Mouse (Mus musculus) MEL (cell line): Measurements from ENCODE around the gene Epha4. TPM values are rescaled to one million over a fixed set of nuclear protein-coding genes. Genes with fewer than 3 reads are reported as not detected.

Experiments used
- DNase-seq: peaks from one replicate; pipeline ENCODE4 v3.0.0; 2011; ENCODE audit warnings: low read depth, low spot score
- H3K27ac ChIP-seq: 2 replicates; pipeline ENCODE4 v1.5.1; 2012; ENCODE audit warnings: low read depth, mild to moderate bottlenecking, control low read depth, low read length, moderate library complexity; ENCODE audit not compliant: control insufficient read depth
- H3K27me3 ChIP-seq, 2 experiments: fragments of 150-350 bp in 1 of 2; sonication (generic) in 1 of 2; 2 replicates each; pipeline ENCODE4 v1.6.1; 2012; ENCODE audit warnings: low read length in 2 of 2, mild to moderate bottlenecking in 2 of 2, improper control_type of control experiment in 1 of 2, moderate library complexity in 1 of 2; ENCODE audit not compliant: insufficient read depth in 2 of 2, control insufficient read depth in 1 of 2
- H3K36me3 ChIP-seq, 2 experiments: 2 replicates each; pipeline ENCODE4 v1.6.1; 2012 to 2014; ENCODE audit warnings: low read length in 2 of 2, improper control_type of control experiment in 1 of 2, inconsistent platforms in 1 of 2, mild to moderate bottlenecking in 1 of 2; ENCODE audit not compliant: insufficient read depth in 2 of 2, control insufficient read depth in 1 of 2
- H3K4me1 ChIP-seq, 2 experiments: fragments of 150-350 bp in 1 of 2; sonication (generic) in 1 of 2; 2 replicates each; pipeline ENCODE4 v1.6.1; 2012; ENCODE audit warnings: low read length in 2 of 2, improper control_type of control experiment in 1 of 2, mild to moderate bottlenecking in 1 of 2; ENCODE audit not compliant: insufficient read depth in 2 of 2, control insufficient read depth in 1 of 2
- H3K4me3 ChIP-seq, 2 experiments: fragments of 150-350 bp in 1 of 2; sonication (generic) in 1 of 2; 2 replicates each; pipeline ENCODE4 v1.5.1; 2012; ENCODE audit warnings: low read depth in 2 of 2, low read length in 2 of 2, mild to moderate bottlenecking in 2 of 2, moderate library complexity in 2 of 2, control low read depth in 1 of 2, improper control_type of control experiment in 1 of 2; ENCODE audit not compliant: control insufficient read depth in 1 of 2, insufficient read depth in 1 of 2
- H3K79me2 ChIP-seq: 2 replicates; pipeline ENCODE4 v1.6.1; 2012; ENCODE audit warnings: mild to moderate bottlenecking, low read length, moderate library complexity; ENCODE audit not compliant: control insufficient read depth, poor library complexity, insufficient read depth
- H3K9ac ChIP-seq: 2 replicates; pipeline ENCODE4 v1.6.1; 2012; ENCODE audit warnings: low read depth, mild to moderate bottlenecking, control low read depth, low read length, moderate library complexity; ENCODE audit not compliant: control insufficient read depth, poor library complexity, severe bottlenecking
- H3K9me3 ChIP-seq: fragments of 150-350 bp; sonication (generic); replicated peaks from 2 replicates; pipeline ENCODE4 v1.6.1; 2012; ENCODE audit warnings: mild to moderate bottlenecking, low read length, improper control_type of control experiment, moderate library complexity; ENCODE audit not compliant: insufficient read depth
- BHLHE40 ChIP-seq: IDR thresholded peaks from 2 replicates; pipeline ENCODE4 v1.6.1; 2012; ENCODE audit warnings: low read depth, mild to moderate bottlenecking, inconsistent platforms, low read length, improper control_type of control experiment, borderline replicate concordance
- CHD1 ChIP-seq: IDR thresholded peaks from 2 replicates; pipeline ENCODE4 v1.6.1; 2012; ENCODE audit warnings: low read depth, mild to moderate bottlenecking, inconsistent platforms, low read length, improper control_type of control experiment
- CHD2 ChIP-seq: IDR thresholded peaks from 2 replicates; pipeline ENCODE4 v1.6.1; 2011; ENCODE audit warnings: low read length, improper control_type of control experiment
- CTCF ChIP-seq, 3 experiments: IDR thresholded peaks in 2 of 3; conservative IDR thresholded peaks in 1 of 3; 2 replicates each; pipeline ENCODE4 v1.5.1; 2011 to 2012; ENCODE audit warnings: low read length in 3 of 3, low read depth in 2 of 3, mild to moderate bottlenecking in 2 of 3, improper control_type of control experiment in 1 of 3, inconsistent platforms in 1 of 3, mixed read lengths in 1 of 3, moderate library complexity in 1 of 3; ENCODE audit not compliant: control insufficient read depth in 1 of 3, insufficient read depth in 1 of 3, poor library complexity in 1 of 3, severe bottlenecking in 1 of 3
- ELF1 ChIP-seq: IDR thresholded peaks from 2 replicates; pipeline ENCODE4 v1.6.1; 2014; ENCODE audit warnings: low read depth, mild to moderate bottlenecking, inconsistent platforms, low read length, improper control_type of control experiment, moderate library complexity
- ETS1 ChIP-seq: IDR thresholded peaks from 2 replicates; pipeline ENCODE4 v1.6.1; 2012; ENCODE audit warnings: low read depth, mild to moderate bottlenecking, inconsistent platforms, low read length, improper control_type of control experiment, moderate library complexity
- GATA1 ChIP-seq: IDR thresholded peaks from 2 replicates; pipeline ENCODE4 v1.6.1; 2011; ENCODE audit warnings: low read depth, low read length, improper control_type of control experiment
- HCFC1 ChIP-seq: IDR thresholded peaks from 2 replicates; pipeline ENCODE4 v1.6.1; 2012; ENCODE audit warnings: low read depth, mild to moderate bottlenecking, inconsistent platforms, low read length, improper control_type of control experiment, moderate library complexity
- JUND ChIP-seq: IDR thresholded peaks from 2 replicates; pipeline ENCODE4 v1.6.1; 2011; ENCODE audit warnings: low read depth, mild to moderate bottlenecking, improper control_type of control experiment, low read length
- MEF2A ChIP-seq: IDR thresholded peaks from 2 replicates; pipeline ENCODE4 v1.6.1; 2014; ENCODE audit warnings: low read depth, mild to moderate bottlenecking, inconsistent platforms, low read length, improper control_type of control experiment; ENCODE audit not compliant: poor library complexity, insufficient replicate concordance, severe bottlenecking; ENCODE audit errors: extremely low read depth
- NRF1 ChIP-seq: IDR thresholded peaks from 2 replicates; pipeline ENCODE4 v1.6.1; 2014; ENCODE audit warnings: low read depth, mild to moderate bottlenecking, inconsistent platforms, low read length, improper control_type of control experiment, moderate library complexity; ENCODE audit not compliant: poor library complexity, insufficient read depth, severe bottlenecking
- POLR2AphosphoS2 ChIP-seq: IDR thresholded peaks from 2 replicates; pipeline ENCODE4 v1.6.1; 2011; ENCODE audit warnings: low read length, improper control_type of control experiment
- POLR2AphosphoS5 ChIP-seq: IDR thresholded peaks from 2 replicates; pipeline ENCODE4 v1.6.1; 2012; ENCODE audit warnings: low read depth, borderline replicate concordance, mild to moderate bottlenecking, inconsistent platforms, low read length, moderate library complexity, mixed read lengths
- RAD21 ChIP-seq: IDR thresholded peaks from 2 replicates; pipeline ENCODE4 v1.6.1; 2011; ENCODE audit warnings: mild to moderate bottlenecking, low read depth, low read length, improper control_type of control experiment
- TAL1 ChIP-seq: IDR thresholded peaks from 2 replicates; pipeline ENCODE4 v1.6.1; 2012; ENCODE audit warnings: mild to moderate bottlenecking, inconsistent platforms, low read length, moderate library complexity, mixed read lengths
- TCF12 ChIP-seq: IDR thresholded peaks from 2 replicates; pipeline ENCODE4 v1.6.1; 2014; ENCODE audit warnings: low read depth, mild to moderate bottlenecking, inconsistent platforms, low read length, improper control_type of control experiment, moderate library complexity
- ZMIZ1 ChIP-seq: IDR thresholded peaks from 2 replicates; pipeline ENCODE4 v1.6.1; 2012; ENCODE audit warnings: low read depth, mild to moderate bottlenecking, inconsistent platforms, low read length, improper control_type of control experiment, moderate library complexity
- ZNF384 ChIP-seq: IDR thresholded peaks from 2 replicates; pipeline ENCODE4 v1.6.1; 2012; ENCODE audit warnings: low read depth, mild to moderate bottlenecking, inconsistent platforms, low read length, improper control_type of control experiment
- polyA plus RNA-seq, 2 experiments: library from polyadenylated mRNA; stranded (reverse) in 1 of 2; unstranded in 1 of 2; fragments of >175 nt in 1 of 2; fragments of >200 nt in 1 of 2; gene quantifications; 2 replicates each; pipeline versions ENCODE4 v1.2.1 to v1.2.4; 2012; ENCODE audit warnings: low replicate concordance in 2 of 2, low read depth in 1 of 2; ENCODE audit not compliant: insufficient read length in 2 of 2, insufficient read depth in 1 of 2, missing spikeins in 1 of 2
- total RNA-seq: library from RNA; depleted of rRNA; stranded (reverse); fragments of 300-350 nt; gene quantifications from 2 replicates; pipeline ENCODE4 v1.2.3, GENCODE M21; 2012

The Epha4 gene
- total and polyA plus RNA-seq, 3 experiments, result not detected

GRCm38 (mm10) chr1:77336937-77337336, 178.0 kb downstream of the Epha4 start:
- TF ChIP-seq GATA1 (no peak), HCFC1 (no peak), MEF2A (no peak), ETS1 (no peak), CTCF (IDR thresholded peaks at IDR 0.05 in 2 of 3, conservative IDR thresholded peaks at IDR 0.05 in 1 of 3; ENCODE audit: control insufficient read depth in 1 of 3, insufficient read depth in 1 of 3, low read depth in 2 of 3, low read length in 3 of 3, poor library complexity in 1 of 3, severe bottlenecking in 1 of 3) (no peak), RAD21 (no peak), TAL1 (no peak), NRF1 (no peak), BHLHE40 (no peak), POLR2AphosphoS2 (no peak), ELF1 (no peak), ZNF384 (no peak), CHD1 (no peak), CHD2 (no peak), TCF12 (no peak), JUND (no peak)
- no peak for DNase-seq
- H3K27ac ChIP-seq, result no peak overlapping the region
- H3K4me1 ChIP-seq, result no peaks in the 10 kb centered on the region
- no peaks in the 10 kb centered on the region for H3K36me3 ChIP-seq
- no peaks in the 10 kb centered on the region for H3K79me2 ChIP-seq
- H3K9me3 ChIP-seq, result no peaks in the 10 kb centered on the region
- H3K4me3 ChIP-seq, result no peak overlapping the region
- no peak overlapping the region for H3K9ac ChIP-seq
- H3K27me3 ChIP-seq, result no peaks in the 10 kb centered on the region

GRCm38 (mm10) chr1:77318597-77319127, 196.2 kb downstream of the Epha4 start:
- H3K4me1 ChIP-seq, result no peaks in the 10 kb centered on the region
- no peak overlapping the region for H3K9ac ChIP-seq
- H3K79me2 ChIP-seq, result no peaks in the 10 kb centered on the region
- no peak overlapping the region for H3K27ac ChIP-seq
- TF ChIP-seq TAL1 (no peak), CTCF (IDR thresholded peaks at IDR 0.05 in 2 of 3, conservative IDR thresholded peaks at IDR 0.05 in 1 of 3; ENCODE audit: control insufficient read depth in 1 of 3, insufficient read depth in 1 of 3, low read depth in 2 of 3, low read length in 3 of 3, poor library complexity in 1 of 3, severe bottlenecking in 1 of 3) (no peak), POLR2AphosphoS5 (no peak), TCF12 (no peak), ZMIZ1 (no peak)
- no peaks in the 10 kb centered on the region for H3K36me3 ChIP-seq
- H3K9me3 ChIP-seq, result no peaks in the 10 kb centered on the region
- no peaks in the 10 kb centered on the region for H3K27me3 ChIP-seq
- H3K4me3 ChIP-seq, result no peak overlapping the region
- DNase-seq, result no peak
